Mouse (Mus musculus) bone marrow, adult 2 months (tissue): ENCODE results near the gene Safb.

Experiments
- CTCF ChIP-seq: fragments of 200-500 bp; IDR thresholded peaks from 2 replicates; pipeline ENCODE4 v1.5.1; 2011; ENCODE audit warnings: low read length, control low read depth; ENCODE audit not compliant: control insufficient read depth, insufficient read depth
- POLR2A ChIP-seq: fragments of 200-500 bp; IDR thresholded peaks from 2 replicates; pipeline ENCODE4 v1.6.1; 2011; ENCODE audit warnings: low read depth, mild to moderate bottlenecking, control low read depth, low read length, borderline replicate concordance; ENCODE audit not compliant: control insufficient read depth

DNA sequence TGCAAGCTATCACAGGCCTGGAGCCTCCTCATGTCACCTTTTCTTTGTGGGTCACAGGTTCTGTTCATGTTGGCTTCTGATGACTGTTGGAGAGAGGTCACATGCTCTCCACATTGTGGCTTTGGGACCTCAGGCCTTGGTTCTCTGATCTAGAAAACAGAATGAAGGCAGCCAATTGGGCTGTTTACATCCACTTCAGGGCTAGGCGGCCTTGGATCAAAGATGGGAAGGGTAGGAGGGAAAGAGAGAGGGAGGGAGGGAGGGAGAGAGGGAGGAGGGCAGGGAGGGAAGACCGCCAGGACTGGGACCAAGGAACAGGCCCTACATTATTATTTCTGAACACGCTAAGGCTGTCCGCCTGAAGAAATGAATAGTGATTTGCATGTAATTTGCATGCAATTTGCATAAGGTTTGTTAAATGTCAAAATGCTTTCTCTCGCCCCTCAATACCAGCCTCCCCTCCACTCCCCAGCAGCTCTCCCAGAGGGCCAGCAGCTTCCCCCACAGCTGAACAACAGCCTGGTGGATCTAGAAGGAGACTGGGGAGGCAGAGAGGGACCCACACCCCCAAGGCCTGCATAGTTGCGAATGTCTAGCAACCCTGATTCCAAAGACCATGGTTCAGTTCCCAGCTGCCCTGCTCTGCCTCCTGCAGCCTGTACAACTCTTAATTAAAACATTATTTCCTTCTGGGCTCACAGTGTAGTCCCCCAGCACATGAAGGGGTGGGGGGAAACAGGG, 32.6 kb upstream of the Safb start:
- no peak for TF ChIP-seq POLR2A
- no peak for TF ChIP-seq CTCF
